Mouse (Mus musculus): ENCODE data around the gene Napb. TPM values are rescaled to one million over a fixed set of nuclear protein-coding genes. Genes with fewer than 3 reads are reported as not detected.

The Napb gene
- polyA plus RNA-seq (2014; fragmentation: Illumina TruSeq; extraction: RNeasy Lipid Tissue Mini Kit (QIAGEN cat#74804)), result 4.6 TPM

DNA sequence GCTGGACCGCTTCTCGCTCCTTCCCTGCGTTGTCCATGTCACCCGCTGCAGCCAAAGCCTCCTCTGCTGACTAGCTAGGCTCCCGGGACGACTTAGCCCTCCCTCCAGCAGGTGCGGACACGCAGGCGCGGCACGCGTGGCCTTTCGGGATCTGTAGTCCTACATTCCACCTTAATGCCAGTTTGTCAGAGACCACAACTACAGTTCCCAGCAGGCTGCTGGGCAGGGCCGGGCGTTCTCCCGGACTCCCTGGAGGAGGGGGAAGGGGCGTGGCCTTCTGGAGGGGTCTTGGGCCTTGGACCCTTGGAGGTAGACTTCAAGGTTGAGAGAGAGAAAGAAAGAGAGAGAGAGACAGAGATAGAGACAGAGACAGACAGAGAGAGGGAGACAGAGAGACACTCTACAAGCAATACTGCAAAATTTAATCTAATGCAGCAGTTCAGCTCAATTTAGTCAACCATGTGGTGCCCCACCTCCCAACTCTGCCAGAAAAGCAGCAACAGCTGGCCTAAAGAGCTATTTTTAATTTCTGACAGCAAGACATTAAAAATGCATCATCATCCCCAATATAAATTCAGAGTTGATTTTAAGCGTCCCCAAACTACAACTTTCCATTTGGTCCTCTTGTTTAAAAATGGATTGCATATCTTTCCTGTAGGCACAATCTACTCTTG is at the start of gene Napb:
Gene Napb (minus strand): TSS at position 141 of the 674 bp plus-strand sequence.

DNA sequence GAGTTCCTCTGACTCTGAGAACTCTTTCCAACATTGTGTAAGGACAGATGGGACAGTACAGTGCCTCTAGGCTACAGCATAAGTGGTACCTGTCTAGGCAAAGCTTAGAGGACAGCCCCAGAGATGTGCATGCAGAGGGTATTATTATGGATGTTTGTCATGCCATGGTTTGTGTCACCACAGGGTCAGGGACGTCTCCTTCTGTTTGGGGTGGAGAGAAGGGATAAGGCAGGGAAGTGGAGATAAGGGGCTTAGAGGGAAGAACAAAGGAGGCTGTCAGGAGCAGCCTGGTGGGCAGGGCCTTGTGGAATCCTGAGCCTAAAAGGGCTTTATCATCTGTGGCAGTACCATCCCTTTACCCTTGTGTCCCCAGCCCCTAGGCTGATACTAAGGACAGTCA is 49.4 kb upstream of the Napb start, which contains the start of gene 8030411F24Rik:
Gene 8030411F24Rik (plus strand): TSS at position 301 of the 400 bp plus-strand sequence.

DNA sequence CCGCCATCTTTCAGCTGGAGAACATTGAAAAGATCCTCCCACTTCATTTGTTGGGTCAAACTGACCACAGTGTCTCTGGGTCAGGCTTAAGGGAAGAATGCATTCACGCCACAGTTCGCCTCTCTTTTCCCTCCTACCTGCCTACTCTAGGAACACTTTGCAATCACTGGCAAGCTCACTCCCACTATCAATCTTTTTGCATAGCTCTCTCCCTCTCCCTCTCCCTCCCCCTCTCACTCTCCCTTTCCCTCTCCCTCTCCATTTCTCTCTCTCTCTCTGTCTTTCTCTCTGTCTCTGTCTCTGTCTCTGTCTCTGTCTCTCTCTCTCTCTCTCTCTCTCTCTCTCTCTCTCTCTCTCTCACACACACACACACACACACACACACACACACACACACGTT is 39.1 kb upstream of the Napb start, which contains the start of gene Cst11:
Gene Cst11 (minus strand): TSS at position 101 of the 400 bp plus-strand sequence.

DNA sequence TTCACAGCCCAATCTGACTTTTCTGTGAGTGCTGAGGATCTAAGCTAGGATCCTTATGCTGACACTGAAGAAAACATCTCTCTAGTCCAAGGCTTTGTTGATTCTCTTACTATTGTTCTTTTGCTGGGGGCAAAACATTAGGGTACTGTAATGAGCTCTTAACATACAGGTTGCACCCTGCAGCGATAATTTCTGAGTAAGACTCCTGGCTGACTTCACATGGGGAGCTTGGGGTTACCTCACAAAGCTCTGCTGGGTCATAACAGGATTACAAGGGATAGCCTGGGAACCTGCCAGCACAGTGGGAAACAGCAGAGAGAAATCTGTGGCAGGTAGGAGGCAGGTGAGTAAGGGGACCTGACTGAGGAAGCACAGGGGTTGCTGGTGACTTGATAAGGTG is 17.8 kb upstream of the Napb start, which contains the start of gene Cstl1:
Gene Cstl1 (plus strand): TSS at position 301 of the 400 bp plus-strand sequence.

DNA sequence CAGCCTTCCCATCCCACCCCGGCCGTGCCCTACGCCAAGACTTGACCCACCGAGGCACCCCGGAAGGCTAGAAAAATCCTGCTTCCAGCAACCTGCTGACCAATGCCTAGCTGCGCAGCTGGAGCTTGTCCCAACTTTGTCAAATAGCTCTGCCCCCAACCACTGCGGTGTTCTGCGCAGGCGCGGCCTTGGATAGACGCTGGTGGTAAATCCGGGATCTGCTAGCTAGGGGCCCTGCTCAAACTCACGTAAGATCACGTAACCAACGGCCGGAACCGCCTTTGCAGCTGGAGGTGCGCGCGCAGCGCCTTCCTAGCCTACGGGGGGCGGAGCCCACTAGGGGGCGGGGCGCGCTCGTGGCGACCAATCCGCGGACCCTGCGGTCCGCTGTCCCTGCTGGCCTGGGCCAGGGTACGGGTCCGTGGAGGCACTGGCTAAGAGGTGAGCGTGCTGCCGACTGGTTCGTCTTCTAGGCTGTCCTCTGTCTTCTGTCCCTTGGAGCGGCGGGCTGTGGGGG is 51.4 kb downstream of the Napb start, which contains the start of gene Gzf1:
Gene Gzf1 (plus strand): TSS at position 249 of the 517 bp plus-strand sequence.

DNA sequence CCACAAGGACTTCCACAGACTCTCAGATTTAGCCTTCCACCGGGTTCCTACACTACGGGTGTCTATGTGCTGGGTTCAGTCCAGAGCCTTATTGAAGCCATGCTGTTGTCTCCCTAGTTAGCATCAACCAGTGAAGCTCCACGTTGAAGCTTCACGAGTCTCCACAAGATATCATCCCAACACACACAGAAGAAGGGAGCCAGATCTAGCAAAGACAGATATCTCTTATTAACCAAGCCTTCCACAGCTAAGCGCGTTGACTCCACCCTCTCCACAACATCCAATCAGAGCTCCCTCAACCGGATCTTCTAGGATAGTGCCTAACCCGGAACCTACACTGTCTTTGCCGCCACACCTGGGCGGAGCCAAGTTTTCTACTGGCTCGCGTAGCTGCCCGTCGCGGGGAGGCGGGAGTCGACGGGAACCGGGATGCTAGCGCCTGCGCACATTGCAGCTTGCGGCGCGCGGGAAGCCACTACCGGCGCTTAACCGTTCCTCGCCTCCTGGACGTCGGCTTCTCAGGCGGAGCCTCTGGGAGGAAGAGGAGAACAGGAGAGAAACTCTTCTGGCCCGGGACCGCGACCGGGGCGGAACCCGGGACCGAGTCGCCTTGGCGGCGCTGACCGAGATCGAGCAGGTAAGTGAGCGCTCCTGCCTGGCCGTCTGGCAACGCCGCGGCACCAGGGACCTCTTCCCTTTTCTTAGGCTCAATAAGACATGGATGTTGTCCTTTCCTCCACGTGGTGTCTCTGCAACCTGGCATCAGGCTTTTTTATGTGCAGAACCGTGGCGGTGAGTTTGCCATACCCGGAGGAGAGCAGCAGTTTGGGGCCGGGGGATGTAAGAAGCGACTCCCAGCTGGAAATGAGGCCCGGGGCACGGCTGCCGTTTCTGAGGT is 59.8 kb downstream of the Napb start, which contains the start of gene Nxt1:
Gene Nxt1 (plus strand): TSS at position 403 of the 898 bp plus-strand sequence.

Other genes starting within 250 kb of the Napb start
- gene Nxt1, start 59.9 kb downstream of the Napb start, polyA plus RNA-seq (2014; fragmentation: Illumina TruSeq; extraction: RNeasy Lipid Tissue Mini Kit (QIAGEN cat#74804)), result 9.3 TPM
- gene Gzf1, start 51.4 kb downstream of the Napb start, polyA plus RNA-seq (2014; fragmentation: Illumina TruSeq; extraction: RNeasy Lipid Tissue Mini Kit (QIAGEN cat#74804)), result 39.9 TPM
- not detected for gene Cstl1, start 17.9 kb upstream of the Napb start, polyA plus RNA-seq (2014; fragmentation: Illumina TruSeq; extraction: RNeasy Lipid Tissue Mini Kit (QIAGEN cat#74804))
- gene Cst11, start 39.0 kb upstream of the Napb start, polyA plus RNA-seq (2014; fragmentation: Illumina TruSeq; extraction: RNeasy Lipid Tissue Mini Kit (QIAGEN cat#74804)), result not detected
- not detected for gene 8030411F24Rik, start 49.5 kb upstream of the Napb start, polyA plus RNA-seq (2014; fragmentation: Illumina TruSeq; extraction: RNeasy Lipid Tissue Mini Kit (QIAGEN cat#74804))
- gene Cst12, start 56.9 kb upstream of the Napb start, polyA plus RNA-seq (2014; fragmentation: Illumina TruSeq; extraction: RNeasy Lipid Tissue Mini Kit (QIAGEN cat#74804)), result 47.0 TPM
- 150 TPM for gene Cst8, start 66.3 kb upstream of the Napb start, polyA plus RNA-seq (2014; fragmentation: Illumina TruSeq; extraction: RNeasy Lipid Tissue Mini Kit (QIAGEN cat#74804))
- not detected for gene Cst13, start 87.6 kb upstream of the Napb start, polyA plus RNA-seq (2014; fragmentation: Illumina TruSeq; extraction: RNeasy Lipid Tissue Mini Kit (QIAGEN cat#74804))
- gene Cst9, start 102.7 kb upstream of the Napb start, polyA plus RNA-seq (2014; fragmentation: Illumina TruSeq; extraction: RNeasy Lipid Tissue Mini Kit (QIAGEN cat#74804)), result 0.83 TPM
- 6.6 TPM for gene 9230104L09Rik, start 132.6 kb upstream of the Napb start, polyA plus RNA-seq (2014; fragmentation: Illumina TruSeq; extraction: RNeasy Lipid Tissue Mini Kit (QIAGEN cat#74804))
- gene Cst3, start 143.2 kb upstream of the Napb start, polyA plus RNA-seq (2014; fragmentation: Illumina TruSeq; extraction: RNeasy Lipid Tissue Mini Kit (QIAGEN cat#74804)), result 20.3 TPM

All from ovary, adult 10 weeks (tissue).